Mouse (Mus musculus): ENCODE results near the gene Piga.

GRCm38 (mm10) chrX:164418008-164418407 lies 1.6 kb upstream of the Piga start:
- TF ChIP-seq CTCF (IDR thresholded peaks at IDR 0.05), result no peak
- no peak for TF ChIP-seq EP300 (IDR thresholded peaks at IDR 0.05)

Data from lung, postnatal 0 days (tissue).